Mouse (Mus musculus) heart, embryonic 13.5 days (tissue): Measurements from ENCODE around the gene S1pr3. TPM values are rescaled to one million over a fixed set of nuclear protein-coding genes. Genes with fewer than 3 reads are reported as not detected.

Experiments used
- ATAC-seq: fragments of 200-750 bp; cut with Nextera tagmentation; 2 replicates; pipeline ENCODE4 v1.8.0; 2017; ENCODE audit warnings: moderate TSS enrichment; ENCODE audit not compliant: insufficient number of reproducible peaks, low FRiP score, low TSS enrichment; ENCODE audit errors: extremely low read depth
- H3K27ac ChIP-seq: fragments of 300-500 bp; sonication (generic); replicated peaks from 2 replicates; pipeline ENCODE4 v1.5.1; 2015; ENCODE audit warnings: moderate library complexity, mild to moderate bottlenecking, inconsistent platforms
- H3K27me3 ChIP-seq: fragments of 300-500 bp; sonication (generic); replicated peaks from 2 replicates; pipeline ENCODE4 v1.6.1; 2015; ENCODE audit warnings: mild to moderate bottlenecking, inconsistent platforms
- H3K36me3 ChIP-seq: fragments of 300-500 bp; sonication (generic); 2 replicates; pipeline ENCODE4 v1.6.1; 2015; ENCODE audit warnings: mild to moderate bottlenecking, inconsistent platforms
- H3K4me1 ChIP-seq: fragments of 300-500 bp; sonication (generic); 2 replicates; pipeline ENCODE4 v1.6.1; 2015; ENCODE audit warnings: inconsistent platforms
- H3K4me2 ChIP-seq: fragments of 300-500 bp; sonication (generic); 2 replicates; pipeline ENCODE4 v1.6.1; 2015; ENCODE audit warnings: inconsistent platforms, mild to moderate bottlenecking, moderate library complexity
- H3K4me3 ChIP-seq: fragments of 300-500 bp; sonication (generic); 2 replicates; pipeline ENCODE4 v1.5.1; 2015; ENCODE audit warnings: moderate library complexity, mild to moderate bottlenecking, inconsistent platforms
- H3K9ac ChIP-seq: fragments of 300-500 bp; sonication (generic); 2 replicates; pipeline ENCODE4 v1.6.1; 2015; ENCODE audit warnings: inconsistent platforms, mild to moderate bottlenecking, moderate library complexity
- H3K9me3 ChIP-seq: fragments of 300-500 bp; sonication (generic); 2 replicates; pipeline ENCODE4 v1.6.1; 2016; ENCODE audit warnings: inconsistent platforms
- WGBS: fragments of 180-500 bp; shearing (Covaris S2); methylation state at CpG from one replicate; pipeline ENCODE4 v1.1.7; 2015; ENCODE audit warnings: mixed read lengths; 5-methylcytosine and 5-hydroxymethylcytosine counted together
- polyA plus RNA-seq: library from polyadenylated mRNA; unstranded; fragments of >200 nt; fragmentation: Nextera tagmentation; extraction: Ambion mirVana; gene quantifications from 2 replicates; pipeline ENCODE4 v1.2.1, GENCODE M21; 2015

S1pr3 gene
- 19.3 and 24.0 TPM in 2 replicates for polyA plus RNA-seq

DNA sequence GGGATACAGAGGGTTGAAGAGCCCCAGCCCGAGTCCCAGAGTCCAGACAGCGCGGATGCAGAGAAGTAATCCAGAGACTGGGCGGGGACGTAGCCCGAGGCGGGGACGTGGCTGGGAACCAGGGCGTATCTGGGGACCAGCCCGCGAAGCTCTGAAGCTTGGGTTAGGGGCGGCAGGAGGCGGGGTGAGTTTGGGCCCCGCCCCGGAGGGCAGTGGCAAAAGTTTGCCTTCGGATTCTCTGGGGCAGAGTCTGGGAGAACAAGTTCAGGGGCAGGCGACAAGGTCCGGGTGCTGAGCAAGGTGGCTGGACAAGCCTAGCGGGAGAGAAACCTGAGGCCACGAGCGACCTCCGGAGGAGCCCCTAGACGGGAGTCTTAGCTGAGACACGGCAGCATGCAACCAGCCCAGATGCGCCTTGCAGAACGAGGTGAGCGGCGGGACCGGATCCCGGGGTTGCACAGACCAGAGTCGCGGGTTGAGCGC lies at the start of gene S1pr3:
S1pr3 (plus strand) TSS at position 121 of the 483 bp plus-strand sequence.
- WGBS, result under 1% methylated on average over 33 of the region's 33 CpGs
- peaks cover 49% of the 10 kb centered on the region for H3K4me1 ChIP-seq
- H3K27me3 ChIP-seq, result peaks cover 12% of the 10 kb centered on the region; the same call in 1 of the 2 replicates

DNA sequence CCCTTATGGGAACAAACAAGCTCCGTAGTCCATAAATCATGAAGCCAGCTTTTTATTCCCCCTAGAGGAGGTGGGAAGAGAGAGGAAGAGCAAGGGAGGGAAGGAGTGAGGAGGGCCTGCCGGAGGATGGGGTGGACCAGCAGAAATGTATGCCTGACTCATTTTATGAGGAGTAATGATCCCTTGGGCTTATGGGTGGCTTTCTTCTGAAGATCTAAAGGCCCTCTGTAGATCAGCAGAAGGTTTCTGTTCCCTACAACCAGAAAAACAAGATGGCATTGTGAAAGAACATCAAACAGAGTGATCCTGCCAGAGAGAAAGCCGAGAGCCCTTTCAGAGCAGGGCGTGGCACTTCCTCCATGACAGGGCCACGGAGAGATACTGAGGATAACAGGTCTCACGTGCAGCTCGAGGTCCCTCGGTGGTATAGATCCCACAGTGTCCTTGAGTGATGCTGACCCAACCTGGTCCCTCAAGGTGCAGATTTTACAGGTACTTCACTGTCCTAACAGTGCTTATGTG lies 47.9 kb upstream of the S1pr3 start:
- no peak for ATAC-seq
- WGBS, result 57% methylated on average over 8 of the region's 8 CpGs
- H3K9ac ChIP-seq, result no peak overlapping the region

More for the DNA sequence above, at the start of gene S1pr3:
- Histone ChIP-seq H3K4me3 (peak within 1 kb of the TSS; percentile 67), H3K9me3 (no peaks in the 10 kb centered on the region), H3K4me2 (peak within 1 kb of the TSS; percentile 80), H3K27ac (peak within 1 kb of the TSS; percentile 48), H3K9ac (peak within 1 kb of the TSS; percentile 88), H3K36me3 (no peaks in the 10 kb centered on the region)
- ATAC-seq, result peak; percentile 73

GRCm38 (mm10) chr13:51363390-51363789 lies 45.0 kb upstream of the S1pr3 start:
- no peaks in the 10 kb centered on the region for H3K9me3 ChIP-seq
- H3K4me1 ChIP-seq, result peaks cover 26% of the 10 kb centered on the region
- H3K27ac ChIP-seq, result no peak overlapping the region
- H3K4me2 ChIP-seq, result no peak overlapping the region
- no peak overlapping the region for H3K9ac ChIP-seq
- no peaks in the 10 kb centered on the region for H3K36me3 ChIP-seq
- no peak for ATAC-seq
- 68% methylated on average over 7 of the region's 7 CpGs for WGBS
- no peaks in the 10 kb centered on the region for H3K27me3 ChIP-seq
- no peak overlapping the region for H3K4me3 ChIP-seq

More for the DNA sequence above, 47.9 kb upstream of the S1pr3 start:
- peaks cover 3% of the 10 kb centered on the region; the same call in 1 of the 2 replicates for H3K27me3 ChIP-seq
- H3K9me3 ChIP-seq, result no peaks in the 10 kb centered on the region
- no peak overlapping the region for H3K4me2 ChIP-seq
- H3K27ac ChIP-seq, result no peak overlapping the region
- H3K4me3 ChIP-seq, result no peak overlapping the region
- H3K4me1 ChIP-seq, result peaks cover 16% of the 10 kb centered on the region
- H3K36me3 ChIP-seq, result no peaks in the 10 kb centered on the region

DNA sequence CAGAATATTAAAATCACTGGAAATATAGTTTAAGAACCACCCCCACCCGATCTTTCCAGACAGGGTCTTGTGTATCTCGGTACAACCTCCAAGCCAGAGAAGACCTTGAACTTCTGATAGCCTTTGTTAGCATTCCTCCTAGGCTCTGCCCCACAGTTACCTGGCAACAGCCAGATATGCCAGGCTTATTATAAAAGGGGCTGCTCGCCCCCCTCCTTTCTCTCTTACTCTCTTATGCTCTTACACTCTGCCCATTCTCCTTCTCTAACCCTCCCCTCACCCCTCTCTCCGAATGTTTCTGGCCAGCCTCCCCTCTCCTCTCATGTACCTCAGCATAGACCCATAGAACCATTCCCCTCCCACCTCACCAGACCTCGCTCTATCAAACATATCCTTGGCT lies 44.5 kb upstream of the S1pr3 start:
- Histone ChIP-seq H3K27ac (no peak overlapping the region), H3K4me2 (no peak overlapping the region), H3K4me3 (no peak overlapping the region), H3K4me1 (peaks cover 26% of the 10 kb centered on the region), H3K36me3 (no peaks in the 10 kb centered on the region), H3K9ac (no peak overlapping the region), H3K9me3 (no peaks in the 10 kb centered on the region), H3K27me3 (no peaks in the 10 kb centered on the region)
- no peak for ATAC-seq
- 56% methylated on average over 5 of the region's 5 CpGs for WGBS

GRCm38 (mm10) chr13:51365191-51365590 lies 43.2 kb upstream of the S1pr3 start:
- no peak for ATAC-seq
- H3K27ac ChIP-seq, result no peak overlapping the region
- no peaks in the 10 kb centered on the region for H3K27me3 ChIP-seq
- H3K4me1 ChIP-seq, result peaks cover 26% of the 10 kb centered on the region
- H3K9ac ChIP-seq, result no peak overlapping the region
- H3K4me3 ChIP-seq, result no peak overlapping the region
- H3K9me3 ChIP-seq, result no peaks in the 10 kb centered on the region
- 78% methylated on average over 6 of the region's 6 CpGs for WGBS
- H3K4me2 ChIP-seq, result no peak overlapping the region
- H3K36me3 ChIP-seq, result no peaks in the 10 kb centered on the region

DNA sequence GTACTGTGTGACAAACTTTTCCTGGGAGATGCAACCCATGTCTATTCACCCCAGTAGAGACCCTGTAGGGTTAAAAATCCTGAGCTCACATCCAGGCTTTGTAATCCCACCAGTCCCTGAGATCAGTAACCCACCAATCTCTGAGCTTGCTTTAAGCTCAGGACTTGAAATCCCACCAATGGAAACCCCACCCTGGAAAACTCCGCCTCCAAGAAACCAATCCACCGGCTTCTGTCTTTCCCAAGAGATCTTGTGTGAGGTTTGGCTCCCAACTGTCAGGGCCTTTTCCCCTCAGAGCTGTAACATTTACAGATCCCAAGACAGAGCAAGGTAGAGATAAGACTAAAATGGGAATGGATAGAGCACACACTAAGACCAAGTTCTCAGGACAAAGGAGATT lies 40.1 kb upstream of the S1pr3 start:
- Histone ChIP-seq H3K27ac (no peak overlapping the region), H3K9me3 (no peaks in the 10 kb centered on the region), H3K9ac (no peak overlapping the region), H3K36me3 (no peaks in the 10 kb centered on the region), H3K27me3 (no peaks in the 10 kb centered on the region), H3K4me3 (no peak overlapping the region), H3K4me2 (no peak overlapping the region), H3K4me1 (peaks cover 32% of the 10 kb centered on the region)
- no peak for ATAC-seq
- WGBS, result 77% methylated on average over 2 of the region's 2 CpGs

- Histone ChIP-seq H3K4me3 (no peak overlapping the region), H3K27ac (no peak overlapping the region), H3K4me1 (peaks cover 24% of the 10 kb centered on the region), H3K9ac (no peak overlapping the region), H3K9me3 (no peaks in the 10 kb centered on the region), H3K27me3 (no peaks in the 10 kb centered on the region), H3K36me3 (no peaks in the 10 kb centered on the region), H3K4me2 (no peak overlapping the region)
- WGBS, result 72% methylated on average over 3 of the region's 3 CpGs
- no peak for ATAC-seq
Measured at GRCm38 (mm10) chr13:51369354-51369753, 39.1 kb upstream of the S1pr3 start.

DNA sequence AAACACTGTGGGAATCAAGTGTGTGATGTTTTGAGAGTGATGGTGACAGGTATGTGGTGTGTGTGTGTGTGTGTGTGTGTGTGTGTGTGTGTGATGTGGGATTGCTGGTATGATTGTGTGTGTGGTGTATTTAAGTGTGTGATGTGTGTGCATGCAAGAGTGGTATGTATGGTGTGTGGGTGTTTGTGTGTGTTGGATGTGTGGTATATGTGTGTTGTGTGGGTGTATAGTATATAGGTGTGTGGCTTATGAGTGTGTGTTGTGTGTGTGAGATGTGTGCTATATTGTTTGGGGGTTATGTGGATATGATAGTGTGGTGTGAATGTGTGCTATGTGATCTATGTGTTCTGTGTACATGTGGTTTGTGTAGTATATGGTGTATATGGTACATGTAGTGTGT lies 35.4 kb upstream of the S1pr3 start:
- H3K27me3 ChIP-seq, result no peaks in the 10 kb centered on the region
- H3K9ac ChIP-seq, result no peak overlapping the region
- no peak overlapping the region for H3K4me3 ChIP-seq
- no peaks in the 10 kb centered on the region for H3K9me3 ChIP-seq
- no peak overlapping the region for H3K4me2 ChIP-seq
- no peak for ATAC-seq
- H3K27ac ChIP-seq, result no peak overlapping the region
- H3K36me3 ChIP-seq, result no peaks in the 10 kb centered on the region
- peaks cover 18% of the 10 kb centered on the region for H3K4me1 ChIP-seq

GRCm38 (mm10) chr13:51374026-51374807 lies 34.2 kb upstream of the S1pr3 start:
- Histone ChIP-seq H3K9me3 (no peaks in the 10 kb centered on the region), H3K4me2 (no peak overlapping the region), H3K4me1 (peaks cover 29% of the 10 kb centered on the region), H3K27ac (no peak overlapping the region), H3K9ac (no peak overlapping the region), H3K27me3 (no peaks in the 10 kb centered on the region), H3K36me3 (no peaks in the 10 kb centered on the region), H3K4me3 (no peak overlapping the region)
- ATAC-seq, result no peak
- WGBS, result 70% methylated on average over 21 of the region's 21 CpGs

DNA sequence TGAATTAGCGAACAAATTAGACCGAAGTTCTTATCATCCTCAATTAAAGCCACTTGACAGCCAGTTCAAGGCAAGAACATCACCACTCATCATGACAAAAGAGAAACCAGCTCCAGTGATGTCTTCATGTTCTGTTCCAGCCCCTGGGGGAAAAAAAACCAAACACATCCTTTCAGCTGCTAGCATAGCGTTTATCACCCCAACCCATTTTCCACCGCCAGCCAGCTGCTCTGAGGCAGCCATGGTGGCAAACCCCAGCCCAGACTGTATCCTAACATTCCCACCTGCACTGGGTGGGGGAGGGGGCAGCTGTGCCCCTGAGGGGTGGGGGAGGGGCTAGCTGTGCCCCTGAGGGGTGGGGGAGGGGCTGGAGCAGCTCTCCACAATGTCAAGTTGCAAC lies 30.3 kb upstream of the S1pr3 start:
- 0 out of 2 replicates have a peak, but pooled peaks have one; percentile 39 for ATAC-seq
- H3K27ac ChIP-seq, result peak overlapping the region; percentile 93
- no peaks in the 10 kb centered on the region for H3K36me3 ChIP-seq

GRCm38 (mm10) chr13:51379596-51379995 lies 28.8 kb upstream of the S1pr3 start:
- Histone ChIP-seq H3K4me2 (peak overlapping the region; percentile 44), H3K4me3 (no peak overlapping the region)
- 13% methylated on average over 6 of the region's 6 CpGs for WGBS

More for the DNA sequence above, 30.3 kb upstream of the S1pr3 start:
- Histone ChIP-seq H3K4me2 (peak overlapping the region; percentile 57), H3K27me3 (no peaks in the 10 kb centered on the region), H3K9ac (no peak overlapping the region), H3K4me1 (peaks cover 41% of the 10 kb centered on the region), H3K4me3 (peak overlapping the region; percentile 16; the same call in 1 of the 2 replicates), H3K9me3 (no peaks in the 10 kb centered on the region)
- WGBS, result 2% methylated on average over 4 of the region's 4 CpGs

More at GRCm38 (mm10) chr13:51379596-51379995, 28.8 kb upstream of the S1pr3 start:
- H3K9me3 ChIP-seq, result no peaks in the 10 kb centered on the region
- H3K27me3 ChIP-seq, result no peaks in the 10 kb centered on the region
- H3K4me1 ChIP-seq, result peaks cover 38% of the 10 kb centered on the region
- peak overlapping the region; percentile 93 for H3K27ac ChIP-seq
- peak overlapping the region; percentile 65 for H3K9ac ChIP-seq
- ATAC-seq, result no peak
- no peaks in the 10 kb centered on the region for H3K36me3 ChIP-seq
